Mouse (Mus musculus): ENCODE measurements at regions not wholly inside any gene's neighbourhood (a gene's known extent, or its start where the extent isn't known, plus 50 kb on each side); places are given as distances from the start of the nearest gene placed in this dataset.

DNA sequence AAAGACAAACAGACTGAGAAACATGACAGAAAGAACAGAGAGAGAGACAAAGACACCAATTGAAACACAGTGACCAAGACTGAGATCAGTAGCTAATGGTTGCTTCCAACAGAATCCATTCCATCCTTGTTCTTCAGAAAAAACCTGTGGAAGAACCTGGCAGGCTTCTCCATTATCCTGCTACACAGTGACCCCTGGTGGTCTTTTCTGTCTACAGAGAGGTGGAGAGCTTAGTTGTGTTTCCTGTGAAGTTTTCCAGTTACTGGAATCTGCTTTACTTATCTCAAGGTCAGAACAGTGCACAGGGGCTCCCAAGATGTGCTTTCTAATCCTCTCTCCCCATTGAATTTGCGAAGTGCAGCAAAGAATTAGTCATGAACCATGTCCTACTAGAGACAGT is 339.1 kb upstream of the Msl3l2 start:
- DNase-seq = peak; percentile 31

DNA sequence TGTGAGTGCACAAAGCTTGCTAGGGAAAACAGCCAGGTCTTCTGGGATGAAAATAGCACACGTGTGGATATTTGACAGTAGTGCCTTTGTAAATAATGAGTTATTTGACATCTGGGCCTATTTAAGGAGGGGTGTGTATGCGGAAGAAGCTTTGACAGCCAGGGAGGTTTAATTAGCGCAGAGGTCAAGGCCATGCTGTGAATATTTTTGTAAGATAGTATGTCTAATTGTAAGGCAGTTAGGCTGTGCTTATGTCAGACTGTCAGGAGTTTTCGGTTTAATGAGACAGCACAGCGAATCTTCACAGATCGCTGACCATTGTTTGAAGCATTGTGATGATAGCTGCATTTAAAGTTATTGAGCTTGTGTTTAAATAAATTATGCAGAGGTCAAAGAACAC is 337.1 kb upstream of the Msl3l2 start:
- no peak for DNase-seq

DNA sequence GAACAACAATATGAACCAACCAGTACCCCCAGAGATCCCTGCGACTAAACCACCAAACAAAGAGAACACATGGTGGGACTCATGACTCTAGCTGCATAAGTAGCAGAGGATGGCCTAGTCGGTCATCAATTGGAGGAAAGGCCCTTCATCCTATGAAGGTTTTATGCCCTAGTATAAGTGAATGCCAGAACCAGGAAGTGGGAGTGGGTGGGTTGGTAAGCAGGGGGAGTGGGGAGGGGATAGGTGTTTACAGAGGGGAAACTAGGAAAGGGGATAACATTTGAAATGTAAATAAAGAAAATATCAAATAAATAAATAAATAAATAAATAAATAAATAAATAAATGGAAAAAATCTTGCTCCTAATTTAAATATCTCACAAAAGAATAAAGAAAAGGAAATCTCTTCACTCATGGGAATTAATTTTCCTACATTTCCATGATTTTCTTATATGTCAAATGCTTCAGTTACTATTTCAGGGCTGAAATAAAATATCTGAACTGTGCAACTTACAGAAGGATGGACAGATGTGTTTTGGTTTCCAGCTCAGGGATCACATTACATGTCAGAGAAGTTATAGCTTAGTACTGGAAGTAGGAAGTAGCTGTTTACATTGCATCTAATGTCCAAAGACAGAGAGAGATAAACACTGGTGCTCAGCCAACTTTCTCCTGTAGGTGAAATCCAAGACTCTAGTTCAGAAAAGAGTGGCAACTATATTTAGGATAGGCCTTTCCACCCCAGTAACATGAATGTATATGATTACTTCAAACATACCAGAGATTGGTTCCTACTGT is 323.8 kb upstream of the Msl3l2 start:
- no peak for DNase-seq

DNA sequence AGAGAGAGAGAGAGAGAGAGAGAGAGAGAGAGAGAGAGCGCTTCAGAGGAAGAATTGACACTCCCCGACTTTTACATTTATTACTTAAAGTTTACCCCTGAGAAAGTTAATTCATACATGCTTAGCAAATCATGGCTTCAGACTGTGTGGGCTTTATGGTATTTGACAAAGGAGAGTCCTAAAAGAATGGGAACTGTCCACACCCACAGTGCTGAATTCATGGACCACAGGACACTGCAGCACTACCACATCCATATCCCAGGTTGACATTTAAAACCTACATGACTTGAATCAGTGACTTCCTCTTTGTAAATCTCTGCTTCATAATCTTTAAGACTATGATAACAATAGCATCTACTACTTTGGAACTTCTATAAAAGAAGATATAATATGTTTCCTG is 292.8 kb upstream of the Msl3l2 start:
- no peak for DNase-seq

DNA sequence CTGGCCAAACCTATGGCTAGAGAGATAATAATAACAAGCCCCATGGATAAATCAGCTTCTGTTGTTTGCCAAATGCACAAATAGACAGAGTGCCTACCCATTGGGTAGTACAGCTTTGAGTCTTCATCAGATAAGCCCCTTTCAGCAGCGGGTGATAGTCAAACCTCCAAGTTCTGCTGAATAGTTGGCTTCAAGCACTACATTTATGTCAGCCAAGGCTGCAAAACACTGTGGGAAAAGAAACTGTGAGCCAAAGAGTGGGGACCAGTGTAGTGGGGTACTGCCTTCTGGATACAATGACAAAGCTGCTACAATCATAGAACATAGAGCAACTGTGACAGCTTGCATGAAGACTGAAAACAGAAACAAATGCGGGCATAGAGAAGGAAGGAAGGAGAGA is 255.4 kb upstream of the Msl3l2 start:
- no peak for DNase-seq

DNA sequence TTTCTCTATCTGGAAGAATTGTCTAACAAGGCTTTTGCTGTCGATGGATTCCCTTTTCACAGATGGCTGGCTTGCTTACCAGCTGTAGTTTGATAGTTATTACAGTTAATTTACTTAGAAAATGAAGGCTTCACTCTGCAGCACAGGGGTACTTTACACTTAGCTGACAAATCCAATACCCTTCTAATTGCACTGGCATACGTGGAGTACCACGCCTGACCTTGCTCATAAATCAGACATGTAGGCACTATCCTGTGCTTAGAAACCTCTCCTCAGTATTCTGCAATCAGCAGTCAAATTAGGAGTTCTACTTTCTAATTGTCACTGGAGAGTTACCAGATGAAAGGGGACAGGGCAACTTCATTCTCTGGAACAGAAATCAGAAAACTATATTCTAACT is 214.1 kb upstream of the Msl3l2 start:
- DNase-seq = no peak

DNA sequence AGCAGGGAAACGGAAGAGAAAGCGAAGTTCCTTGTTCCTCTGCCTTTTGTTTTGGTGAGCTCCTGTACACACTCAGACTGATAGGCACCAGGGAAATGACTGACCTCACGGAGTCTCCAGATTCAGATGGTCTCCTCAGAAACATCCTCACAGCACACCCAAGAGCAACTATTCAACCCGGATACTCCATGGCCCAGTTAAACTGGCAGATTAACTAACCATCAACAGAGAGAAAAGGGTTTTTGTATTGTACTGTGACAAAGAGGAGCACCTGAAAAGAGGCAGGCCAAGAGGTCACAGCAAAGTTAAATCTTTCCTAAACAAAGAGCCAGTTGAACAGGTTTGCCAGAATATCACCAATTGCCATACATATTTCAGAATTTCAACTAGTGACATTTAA is 177.6 kb upstream of the Msl3l2 start:
- no peak for DNase-seq

DNA sequence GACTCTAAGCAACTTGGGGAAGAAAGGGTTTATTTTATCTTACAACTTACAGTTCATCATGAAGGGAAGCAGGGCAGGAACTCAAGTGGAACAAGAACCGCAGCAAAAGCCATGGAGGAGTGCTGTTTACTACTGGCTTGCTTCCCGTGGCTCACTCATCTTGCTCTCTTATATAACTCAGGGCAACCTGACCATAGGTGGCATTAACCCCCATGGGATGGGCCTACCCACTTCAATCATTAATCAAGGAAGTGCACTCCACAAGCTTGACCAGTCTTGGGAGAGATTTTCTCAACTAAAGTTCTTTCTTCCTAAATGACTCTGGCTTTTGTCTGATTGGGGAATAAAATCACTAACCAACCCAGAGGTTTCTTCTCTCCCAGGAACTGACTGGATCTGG is 172.7 kb upstream of the Msl3l2 start:
- DNase-seq = no peak

DNA sequence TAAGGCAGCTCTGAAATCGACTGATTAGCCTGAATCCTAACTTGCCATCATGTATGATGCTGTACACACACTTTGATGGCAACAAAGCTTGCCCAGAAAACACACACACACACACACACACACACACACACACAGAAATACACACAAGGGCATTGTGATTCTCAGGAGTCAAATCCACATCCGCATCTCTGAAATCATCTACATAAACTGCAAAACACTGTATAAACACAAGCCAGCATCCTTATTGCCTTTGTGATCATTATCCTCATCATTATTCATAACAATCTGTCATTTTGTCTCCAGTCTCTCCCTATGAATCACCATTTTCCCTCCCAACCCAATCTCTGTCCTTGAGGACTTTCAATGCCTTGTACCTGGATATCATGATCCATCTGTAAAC is 171.3 kb upstream of the Msl3l2 start:
- DNase-seq = no peak

DNA sequence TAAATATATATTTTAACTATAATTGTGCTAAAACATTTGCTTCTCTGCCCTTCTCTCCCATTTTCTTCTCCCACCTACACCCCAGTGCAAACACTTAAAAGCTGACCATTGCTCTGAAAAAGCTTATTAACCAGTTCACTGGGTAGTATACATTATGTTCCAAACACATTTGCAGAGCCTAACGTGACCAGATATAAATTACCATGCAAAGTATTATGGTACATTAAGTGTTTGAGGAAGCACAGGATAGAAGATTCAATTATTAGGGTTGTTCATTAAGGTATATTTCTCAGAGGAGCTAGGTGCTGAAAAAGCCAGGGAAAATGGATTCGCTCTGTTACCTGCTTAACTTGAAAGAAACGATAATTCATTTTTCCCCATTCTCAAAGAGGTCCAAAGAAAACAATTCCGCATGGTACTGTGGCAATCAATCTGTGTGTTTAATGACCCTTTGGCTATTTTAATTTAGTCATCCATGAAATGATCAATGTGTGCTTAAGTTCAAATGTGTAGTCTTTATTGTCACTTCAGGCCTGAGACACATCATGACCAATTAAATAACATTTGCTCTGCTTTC is 144.0 kb upstream of the Msl3l2 start:
- no peak for DNase-seq
